Mouse (Mus musculus): ENCODE results near the gene Zfp428. TPM values are rescaled to one million over a fixed set of nuclear protein-coding genes. Genes with fewer than 3 reads are reported as not detected.
A peak's percentile ranks its signal among the peaks of the same experiment; 100 is the strongest.

Gene Zfp428
- polyA plus RNA-seq, 1 experiment from 2014 or later, result 26.3 TPM

GRCm38 (mm10) chr7:24524978-24525377 is 18.2 kb downstream of the Zfp428 start:
- Histone ChIP-seq H3K36me3 (ENCODE audit: control insufficient read depth, insufficient read depth, low read length) (no peaks in the 10 kb centered on the region), H3K27me3 (replicated peaks; ENCODE audit: control insufficient read depth, insufficient read depth, low read length) (no peaks in the 10 kb centered on the region), H3K27ac (ENCODE audit: low read length) (no peak overlapping the region), H3K9ac (ENCODE audit: low read depth, low read length) (no peak overlapping the region), H3K9me3 (ENCODE audit: control insufficient read depth, low read length) (no peaks in the 10 kb centered on the region), H3K4me2 (ENCODE audit: low read depth, low read length) (no peak overlapping the region), H3K4me1 (ENCODE audit: control insufficient read depth, insufficient read depth, low read length) (peaks cover 5% of the 10 kb centered on the region), H3K4me3 (ENCODE audit: low read length) (no peak overlapping the region)
- WGBS, result 82% methylated on average over 6 of the region's 6 CpGs
- no peak for ATAC-seq

DNA sequence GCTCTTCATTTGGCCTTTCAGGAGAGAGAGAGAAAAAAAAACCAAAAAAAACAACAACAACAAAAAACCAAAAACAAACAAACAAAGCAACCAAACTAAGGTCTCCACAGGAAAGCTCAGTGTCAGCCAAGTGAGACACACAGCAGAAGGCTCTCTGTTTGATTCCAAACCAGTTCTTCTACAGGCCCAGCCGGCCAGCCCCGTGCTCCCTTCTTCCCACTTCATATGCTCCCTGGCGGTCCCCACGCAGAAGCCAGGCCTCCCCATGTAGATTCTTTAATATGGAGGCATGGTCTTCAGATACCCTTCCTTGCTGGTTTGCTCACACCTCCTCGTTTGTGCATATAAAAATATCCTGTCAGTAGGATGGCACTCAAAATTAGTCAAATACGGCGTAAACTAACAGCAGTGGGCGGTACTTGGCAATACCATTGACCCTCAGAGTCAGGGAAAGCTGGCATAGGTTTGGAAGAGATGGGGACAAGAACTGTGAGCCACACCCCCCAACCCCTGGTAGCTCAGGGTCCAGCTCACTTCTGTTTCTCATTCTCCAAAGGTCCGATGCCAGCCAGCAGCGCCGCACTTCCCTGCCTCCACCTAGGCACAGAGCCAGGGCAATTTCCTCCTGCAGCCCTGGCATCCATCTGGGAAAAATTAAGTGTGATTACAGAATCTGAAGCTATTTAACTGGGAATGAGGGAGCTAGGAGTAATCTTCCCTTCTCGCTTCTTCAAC is 19.0 kb downstream of the Zfp428 start:
- Histone ChIP-seq H3K27me3 (replicated peaks; ENCODE audit: control insufficient read depth, insufficient read depth, low read length) (no peaks in the 10 kb centered on the region), H3K9ac (ENCODE audit: low read depth, low read length) (no peak overlapping the region), H3K9me3 (ENCODE audit: control insufficient read depth, low read length) (no peaks in the 10 kb centered on the region), H3K4me2 (ENCODE audit: low read depth, low read length) (no peak overlapping the region), H3K36me3 (ENCODE audit: control insufficient read depth, insufficient read depth, low read length) (no peaks in the 10 kb centered on the region), H3K4me3 (ENCODE audit: low read length) (no peak overlapping the region), H3K4me1 (ENCODE audit: control insufficient read depth, insufficient read depth, low read length) (peaks cover 5% of the 10 kb centered on the region), H3K27ac (ENCODE audit: low read length) (no peak overlapping the region)
- ATAC-seq, result no peak
- 85% methylated on average over 12 of the region's 12 CpGs for WGBS

DNA sequence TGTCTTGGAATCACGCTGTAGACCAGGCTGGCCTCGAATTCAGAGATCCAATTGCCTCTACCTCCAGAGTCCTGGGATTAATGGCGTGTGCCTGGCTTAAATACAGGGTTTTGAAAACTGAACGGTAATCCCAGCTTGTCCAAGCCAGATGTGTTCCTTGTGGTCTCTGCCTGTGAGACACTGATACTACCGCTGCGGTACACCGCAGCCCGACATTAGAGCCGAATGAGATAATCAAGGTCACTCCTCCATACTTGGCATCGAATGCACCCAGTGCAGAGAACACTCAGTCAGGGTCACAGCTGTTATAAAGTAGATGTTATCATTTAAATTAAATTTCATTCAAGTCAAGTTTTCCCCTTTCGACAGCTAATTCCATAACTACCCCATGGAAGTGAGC is 22.1 kb downstream of the Zfp428 start:
- ATAC-seq, result no peak
- Histone ChIP-seq H3K27ac (ENCODE audit: low read length) (no peak overlapping the region), H3K9ac (ENCODE audit: low read depth, low read length) (no peak overlapping the region), H3K4me1 (ENCODE audit: control insufficient read depth, insufficient read depth, low read length) (peaks cover 14% of the 10 kb centered on the region), H3K4me2 (ENCODE audit: low read depth, low read length) (no peak overlapping the region), H3K36me3 (ENCODE audit: control insufficient read depth, insufficient read depth, low read length) (peaks cover 9% of the 10 kb centered on the region), H3K9me3 (ENCODE audit: control insufficient read depth, low read length) (no peaks in the 10 kb centered on the region), H3K4me3 (ENCODE audit: low read length) (no peak overlapping the region), H3K27me3 (replicated peaks; ENCODE audit: control insufficient read depth, insufficient read depth, low read length) (no peaks in the 10 kb centered on the region)
- WGBS, result 91% methylated on average over 11 of the region's 11 CpGs

- peak; percentile 1; the same call in 1 of the 2 replicates for ATAC-seq
- no peaks in the 10 kb centered on the region for H3K9me3 ChIP-seq (ENCODE audit: control insufficient read depth, low read length)
- WGBS, result 51% methylated on average over 11 of the region's 11 CpGs
Measured at GRCm38 (mm10) chr7:24529580-24529979, 22.8 kb downstream of the Zfp428 start.

DNA sequence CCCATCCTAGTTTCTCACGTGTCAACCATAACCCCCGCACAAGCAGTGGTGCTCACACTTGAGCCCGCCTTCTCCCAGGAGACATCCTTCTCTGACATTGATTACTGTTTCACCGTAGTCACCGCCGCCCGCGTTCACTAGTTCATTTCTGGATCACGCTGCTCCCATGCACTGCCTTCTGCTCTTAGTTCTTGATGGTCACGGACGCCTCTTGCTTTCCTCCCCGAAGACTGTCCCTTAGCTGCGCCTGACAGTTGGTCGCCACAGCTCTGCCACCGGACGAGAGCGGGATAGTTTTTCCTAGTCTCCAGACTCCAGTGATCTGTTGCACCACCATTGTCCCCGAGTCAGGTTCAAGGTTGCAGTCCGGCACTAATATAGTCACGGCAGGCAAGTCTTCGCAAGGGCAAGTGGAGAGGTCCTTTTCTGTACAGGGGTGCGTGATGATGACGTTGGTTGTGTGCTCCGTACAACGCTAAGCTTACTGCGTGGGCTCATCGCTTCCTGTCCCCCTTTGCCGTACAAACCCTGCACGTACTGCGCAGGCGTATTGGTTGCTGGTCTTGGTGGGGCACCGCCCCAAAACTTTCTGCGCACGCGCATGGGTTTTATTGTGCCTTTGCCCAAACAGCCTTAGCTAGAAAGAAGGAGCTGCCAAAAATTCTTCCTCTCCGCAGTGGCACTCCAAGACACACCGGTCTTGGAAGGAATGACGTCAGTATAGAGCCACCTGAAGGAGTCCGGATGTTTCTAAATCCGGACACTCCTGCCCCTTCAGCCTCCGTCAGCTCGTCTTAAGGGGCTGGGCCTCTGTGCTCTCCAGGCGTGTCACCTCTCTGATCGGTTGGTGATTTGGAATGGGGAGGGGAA is 23.5 kb downstream of the Zfp428 start, which contains the start of gene Irgq:
Gene Irgq, plus strand, starts transcription at position 628 of the 870 bp plus-strand sequence.
- Histone ChIP-seq H3K27ac (ENCODE audit: low read length) (peak within 1 kb of the TSS; percentile 91), H3K9me3 (ENCODE audit: control insufficient read depth, low read length) (no peaks in the 10 kb centered on the region), H3K27me3 (replicated peaks; ENCODE audit: control insufficient read depth, insufficient read depth, low read length) (no peaks in the 10 kb centered on the region), H3K36me3 (ENCODE audit: control insufficient read depth, insufficient read depth, low read length) (peaks cover 9% of the 10 kb centered on the region), H3K4me2 (ENCODE audit: low read depth, low read length) (peak within 1 kb of the TSS; percentile 95), H3K9ac (ENCODE audit: low read depth, low read length) (peak within 1 kb of the TSS; percentile 89), H3K4me1 (ENCODE audit: control insufficient read depth, insufficient read depth, low read length) (peaks cover 14% of the 10 kb centered on the region), H3K4me3 (ENCODE audit: low read length) (peak within 1 kb of the TSS; percentile 58)
- ATAC-seq, result peak; percentile 94
- WGBS, result under 1% methylated on average over 44 of the region's 44 CpGs

More at GRCm38 (mm10) chr7:24529580-24529979, 22.8 kb downstream of the Zfp428 start:
- H3K4me3 ChIP-seq (ENCODE audit: low read length), result peak overlapping the region; percentile 58
- peaks cover 9% of the 10 kb centered on the region for H3K36me3 ChIP-seq (ENCODE audit: control insufficient read depth, insufficient read depth, low read length)
- peak overlapping the region; percentile 91 for H3K27ac ChIP-seq (ENCODE audit: low read length)
- H3K9ac ChIP-seq (ENCODE audit: low read depth, low read length), result peak overlapping the region; percentile 82
- peak overlapping the region; percentile 74 for H3K4me2 ChIP-seq (ENCODE audit: low read depth, low read length)
- H3K27me3 ChIP-seq (replicated peaks; ENCODE audit: control insufficient read depth, insufficient read depth, low read length), result no peaks in the 10 kb centered on the region
- H3K4me1 ChIP-seq (ENCODE audit: control insufficient read depth, insufficient read depth, low read length), result peaks cover 14% of the 10 kb centered on the region

DNA sequence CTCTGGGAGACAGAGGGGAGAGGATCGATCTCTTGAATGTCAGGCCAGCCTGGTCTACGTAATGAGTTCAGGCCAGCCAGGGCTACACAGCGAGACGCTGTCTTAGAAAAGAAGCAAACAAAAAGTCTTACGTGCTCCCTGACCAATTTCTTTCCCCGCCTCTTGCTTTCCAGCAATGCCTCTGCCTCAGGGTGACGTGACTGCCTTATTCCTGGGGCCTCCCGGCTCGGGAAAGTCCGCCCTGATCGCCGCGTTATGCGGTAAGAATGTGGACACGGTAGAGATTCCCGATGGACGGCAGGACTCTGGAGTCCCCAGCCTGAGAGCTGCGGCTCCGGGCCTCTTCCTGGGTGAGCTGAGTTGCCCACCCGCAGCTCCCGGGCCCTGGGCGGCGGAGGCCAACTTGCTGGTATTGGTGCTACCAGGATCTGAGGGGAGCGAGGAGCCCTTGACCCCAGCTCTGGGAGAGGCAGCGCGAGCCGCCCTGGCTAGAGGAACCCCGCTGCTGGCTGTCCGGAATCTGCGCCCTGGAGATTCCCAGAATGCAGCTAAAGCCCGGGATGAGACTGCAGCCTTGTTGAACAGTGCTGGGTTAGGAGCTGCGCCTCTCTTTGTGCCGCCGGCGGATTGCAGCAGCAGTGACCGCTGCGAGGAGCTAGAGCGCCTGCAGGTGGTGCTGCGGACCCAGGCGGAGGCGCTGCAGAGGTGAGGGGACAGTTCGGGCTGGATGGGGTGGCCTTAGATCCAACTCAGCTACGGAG is 24.6 kb downstream of the Zfp428 start:
- Histone ChIP-seq H3K4me3 (ENCODE audit: low read length) (peak overlapping the region; percentile 58), H3K4me2 (ENCODE audit: low read depth, low read length) (peak overlapping the region; percentile 95), H3K27ac (ENCODE audit: low read length) (peak overlapping the region; percentile 71), H3K4me1 (ENCODE audit: control insufficient read depth, insufficient read depth, low read length) (peaks cover 14% of the 10 kb centered on the region), H3K9ac (ENCODE audit: low read depth, low read length) (peak overlapping the region; percentile 89), H3K36me3 (ENCODE audit: control insufficient read depth, insufficient read depth, low read length) (peaks cover 19% of the 10 kb centered on the region), H3K27me3 (replicated peaks; ENCODE audit: control insufficient read depth, insufficient read depth, low read length) (no peaks in the 10 kb centered on the region), H3K9me3 (ENCODE audit: control insufficient read depth, low read length) (no peaks in the 10 kb centered on the region)
- WGBS, result under 1% methylated on average over 40 of the region's 43 CpGs
- ATAC-seq, result peak; percentile 68

DNA sequence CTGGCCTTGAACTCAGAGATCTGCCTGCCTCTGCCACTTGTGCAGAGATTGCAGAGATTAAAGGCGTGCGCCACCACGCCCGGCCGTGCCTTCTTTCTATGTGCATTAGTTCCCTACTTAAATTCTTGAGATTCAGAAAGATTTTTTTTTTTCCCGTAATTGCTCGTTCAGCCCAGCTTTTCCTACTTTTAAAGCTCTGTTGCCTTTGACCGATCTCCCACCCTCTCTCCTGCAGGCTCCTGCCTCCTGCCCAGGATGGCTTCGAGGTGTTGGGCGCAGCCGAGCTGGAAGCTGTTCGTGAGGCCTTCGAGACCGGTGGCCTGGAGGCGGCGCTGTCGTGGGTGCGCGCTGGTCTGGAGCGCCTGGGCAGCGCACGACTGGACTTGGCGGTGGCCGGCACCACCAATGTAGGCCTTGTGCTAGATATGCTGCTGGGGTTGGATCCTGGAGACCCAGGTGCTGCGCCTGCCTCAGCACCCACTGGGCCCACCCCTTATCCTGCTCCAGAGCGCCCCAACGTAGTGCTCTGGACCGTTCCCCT is 26.3 kb downstream of the Zfp428 start:
- Histone ChIP-seq H3K4me1 (ENCODE audit: control insufficient read depth, insufficient read depth, low read length) (peaks cover 14% of the 10 kb centered on the region), H3K4me2 (ENCODE audit: low read depth, low read length) (no peak overlapping the region), H3K36me3 (ENCODE audit: control insufficient read depth, insufficient read depth, low read length) (peaks cover 19% of the 10 kb centered on the region), H3K27ac (ENCODE audit: low read length) (no peak overlapping the region), H3K9me3 (ENCODE audit: control insufficient read depth, low read length) (no peaks in the 10 kb centered on the region), H3K27me3 (replicated peaks; ENCODE audit: control insufficient read depth, insufficient read depth, low read length) (no peaks in the 10 kb centered on the region), H3K9ac (ENCODE audit: low read depth, low read length) (no peak overlapping the region), H3K4me3 (ENCODE audit: low read length) (no peak overlapping the region)
- ATAC-seq, result no peak
- 81% methylated on average over 28 of the region's 28 CpGs for WGBS

- Histone ChIP-seq H3K4me2 (ENCODE audit: low read depth, low read length) (no peak overlapping the region), H3K27me3 (replicated peaks; ENCODE audit: control insufficient read depth, insufficient read depth, low read length) (no peaks in the 10 kb centered on the region), H3K4me3 (ENCODE audit: low read length) (no peak overlapping the region), H3K9me3 (ENCODE audit: control insufficient read depth, low read length) (no peaks in the 10 kb centered on the region), H3K36me3 (ENCODE audit: control insufficient read depth, insufficient read depth, low read length) (peaks cover 19% of the 10 kb centered on the region), H3K27ac (ENCODE audit: low read length) (no peak overlapping the region), H3K4me1 (ENCODE audit: control insufficient read depth, insufficient read depth, low read length) (peaks cover 14% of the 10 kb centered on the region), H3K9ac (ENCODE audit: low read depth, low read length) (no peak overlapping the region)
- 57% methylated on average over 41 of the region's 42 CpGs for WGBS
- no peak for ATAC-seq
Measured at GRCm38 (mm10) chr7:24533806-24534205, 27.0 kb downstream of the Zfp428 start.
